Mouse (Mus musculus): ENCODE data around the gene Ppm1g.

The Ppm1g gene

DNA sequence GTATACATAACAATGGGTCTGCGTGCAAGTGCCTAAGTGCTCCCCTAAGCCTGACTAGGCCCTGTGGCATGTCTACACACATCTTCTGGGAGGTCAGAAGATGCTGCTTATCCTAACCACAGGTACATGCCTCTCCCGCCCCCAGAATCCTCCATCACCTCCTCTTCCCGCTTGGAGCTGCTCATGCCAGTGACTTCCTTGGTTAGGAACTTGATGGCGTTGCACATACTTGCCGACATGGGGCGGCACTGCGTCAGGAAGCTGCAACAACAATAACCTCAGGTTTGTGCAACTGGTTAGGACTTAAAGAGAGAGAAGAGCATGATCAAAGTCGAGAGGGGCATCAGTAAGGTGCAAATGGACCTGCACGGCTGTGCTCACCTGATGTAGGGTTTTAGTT lies 30.3 kb downstream of the Ppm1g start:
- no peak for DNase-seq

DNA sequence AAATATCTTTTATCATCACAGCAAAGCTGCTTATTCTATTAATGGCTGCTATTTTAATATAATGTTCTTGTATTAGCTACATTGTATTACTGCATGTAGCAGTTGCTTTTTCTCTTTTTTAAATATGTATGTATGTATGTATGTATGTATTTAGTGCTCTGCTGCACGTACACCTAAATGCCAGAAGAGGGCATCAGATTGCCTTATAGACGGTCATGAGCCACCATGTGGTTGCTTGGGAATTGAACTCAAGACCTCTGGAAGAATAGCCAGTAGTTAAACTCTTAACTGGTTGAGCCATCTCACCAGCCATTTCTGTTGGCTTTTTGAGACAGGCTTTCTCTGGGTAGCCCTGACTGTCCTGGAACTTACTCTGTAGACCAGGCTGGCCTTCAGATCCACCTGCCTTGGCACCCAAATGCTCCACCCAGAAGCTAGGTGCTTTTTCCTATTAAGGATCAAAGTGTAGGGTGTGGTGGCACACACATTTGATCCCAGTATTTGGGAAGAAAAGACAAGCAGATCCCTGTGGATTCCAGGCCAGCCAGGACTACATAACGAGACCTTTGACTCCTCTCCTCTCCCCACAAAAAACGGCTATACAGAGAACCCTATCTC lies 32.2 kb downstream of the Ppm1g start:
- DNase-seq: no peak

DNA sequence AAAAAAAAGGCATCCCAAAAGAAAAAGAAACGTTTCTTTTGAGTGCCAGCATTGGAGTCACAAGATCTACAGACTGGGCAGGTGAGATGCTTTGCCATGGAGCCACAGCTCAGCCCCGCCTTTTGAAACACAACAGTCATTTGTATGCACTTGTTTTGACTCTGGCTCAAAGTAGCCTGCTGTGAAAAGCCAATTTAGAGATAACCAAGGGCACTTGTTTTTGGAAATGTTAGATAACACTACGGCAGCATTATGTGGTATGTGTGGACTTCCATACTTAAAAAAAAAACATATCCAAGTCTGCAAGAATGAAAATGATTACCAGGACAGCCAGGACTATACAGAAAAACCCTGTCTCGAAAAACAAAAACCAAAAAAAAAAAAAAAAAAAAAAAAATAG lies 36.8 kb downstream of the Ppm1g start:
- DNase-seq: no peak

DNA sequence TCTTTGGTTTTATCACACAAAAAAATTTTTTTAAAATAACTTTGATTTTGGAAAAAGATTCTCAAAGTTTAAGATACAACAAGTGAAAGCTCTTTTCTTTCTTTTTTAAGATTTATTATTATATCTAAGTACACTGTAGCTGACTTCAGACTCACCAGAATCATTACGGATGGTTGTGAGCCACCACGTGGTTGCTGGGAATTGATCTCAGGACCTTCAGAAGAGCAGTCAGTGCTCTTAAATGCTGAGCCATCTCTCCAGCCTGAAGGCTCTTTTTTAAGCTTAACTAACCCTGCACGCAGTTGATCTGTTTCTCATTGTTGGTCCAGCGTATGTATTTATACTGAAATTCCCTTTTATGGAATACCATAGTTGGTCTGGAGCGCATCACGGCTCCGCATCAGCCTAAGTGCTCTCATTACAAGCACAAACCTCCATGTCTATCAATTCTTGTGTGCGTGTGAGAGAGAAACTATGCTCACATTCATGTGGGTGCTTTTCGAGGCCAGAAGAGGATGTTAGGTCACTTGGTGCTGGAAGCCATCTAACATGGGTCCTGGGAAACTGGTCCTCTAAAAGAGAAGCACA lies 39.2 kb downstream of the Ppm1g start:
- DNase-seq: no peak

DNA sequence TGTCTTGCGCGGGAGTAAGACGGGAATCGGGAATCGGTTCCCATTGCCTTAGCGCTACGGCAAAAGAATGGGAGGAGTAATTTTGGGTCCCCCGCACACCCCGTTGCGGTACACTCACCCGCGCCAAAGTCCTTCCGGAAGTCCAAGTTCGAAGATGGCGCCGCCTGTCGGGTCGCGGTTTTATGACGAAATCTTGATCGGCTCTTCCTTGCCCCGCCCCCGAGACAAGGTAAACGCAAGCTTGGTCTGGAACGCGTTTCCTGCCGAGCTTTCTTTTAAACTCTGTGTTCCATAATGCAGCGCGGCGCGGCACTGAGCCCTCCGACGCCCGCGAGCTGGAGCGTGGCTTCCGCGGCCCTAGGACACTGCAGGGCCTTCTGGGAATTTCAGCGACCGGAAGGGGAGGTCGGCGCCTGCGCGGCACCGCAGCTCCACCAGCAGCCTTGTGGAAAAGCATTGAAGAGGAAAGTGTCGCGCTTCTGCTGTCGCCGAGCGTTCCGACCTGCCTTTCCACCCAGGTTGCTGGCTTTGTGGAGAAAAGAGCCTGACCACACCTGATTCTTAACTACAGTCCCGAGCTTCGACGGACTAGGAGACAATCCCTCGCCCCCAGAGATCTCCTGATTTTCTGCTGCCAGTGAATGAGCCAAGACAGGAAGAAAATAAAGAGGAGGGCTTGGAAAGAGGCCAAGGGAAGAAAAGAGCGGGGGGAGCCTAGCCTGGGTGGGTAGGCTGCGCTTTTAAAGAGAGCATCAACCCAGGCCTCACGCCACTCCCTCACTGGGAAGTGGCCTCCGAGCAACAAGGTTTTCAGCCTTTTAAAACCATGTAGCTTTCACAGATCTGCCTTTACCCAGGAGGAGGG lies 40.5 kb downstream of the Ppm1g start, which contains the start of the genes Gm29609 and Gtf3c2:
TSS of gene Gm29609 (minus strand) at position 146 of the 865 bp plus-strand sequence.
TSS of gene Gtf3c2 (minus strand) at position 379 of the 865 bp plus-strand sequence.
- DNase-seq: peak; percentile 97

DNA sequence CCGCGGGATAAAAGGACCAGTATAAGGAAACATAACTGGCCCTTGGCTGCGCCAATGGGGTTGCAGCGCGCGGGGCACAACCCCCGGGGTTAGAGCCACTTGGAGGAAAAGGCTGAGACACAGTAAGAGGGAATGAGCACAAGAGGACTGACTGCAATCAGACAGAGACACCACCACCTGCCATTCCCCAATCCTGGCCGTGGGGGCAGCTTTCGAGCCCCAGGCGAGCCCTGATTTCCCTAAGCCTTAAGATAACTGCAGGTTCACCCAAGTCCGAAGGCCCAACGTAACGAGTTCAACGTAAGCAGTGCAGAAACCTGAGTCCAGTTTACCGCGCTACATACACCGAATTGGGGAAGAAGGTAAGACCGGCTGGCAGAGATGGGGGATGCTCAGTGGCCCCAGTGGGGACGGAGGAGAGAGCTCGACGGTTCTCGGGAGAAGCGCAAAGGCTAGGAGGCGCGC lies 41.2 kb downstream of the Ppm1g start:
- no peak for DNase-seq

DNA sequence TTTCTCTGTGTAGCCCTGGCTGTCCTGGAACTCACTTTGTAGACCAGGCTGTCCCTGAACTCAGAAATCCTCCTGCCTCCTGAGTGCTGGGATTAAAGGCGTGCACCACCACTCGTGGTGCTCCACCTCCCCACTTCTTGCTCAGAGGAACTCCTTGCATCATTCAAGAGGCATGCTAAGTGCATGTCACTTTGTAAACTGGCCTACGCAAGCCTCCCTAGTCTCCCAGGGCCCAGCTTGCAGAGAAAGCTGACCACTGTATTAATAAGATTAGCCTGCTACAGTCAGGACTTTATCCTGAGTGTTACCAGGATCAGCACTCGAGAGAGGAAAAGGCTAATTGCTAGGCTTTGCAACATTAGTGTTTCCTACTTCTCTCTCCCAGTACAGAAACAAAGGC lies 51.9 kb downstream of the Ppm1g start:
- DNase-seq: no peak

DNA sequence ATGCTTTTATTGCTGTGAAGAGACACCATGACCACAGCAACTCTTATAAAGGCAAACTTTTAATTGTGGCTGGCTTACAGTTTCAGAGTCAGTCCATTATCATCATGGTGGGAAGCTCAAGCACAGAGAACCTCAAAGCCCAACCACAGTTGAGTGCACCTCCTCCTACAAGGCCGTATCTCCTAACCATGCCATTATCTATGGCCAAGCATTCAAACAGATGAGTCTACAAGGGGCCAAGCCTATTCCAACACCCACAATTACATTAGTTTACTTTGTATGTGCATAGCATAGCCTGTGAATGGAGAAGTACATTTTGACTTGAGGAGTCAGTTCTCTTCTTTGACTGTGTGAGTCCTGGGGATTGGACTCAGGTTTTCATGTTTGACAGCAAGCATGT lies 55.6 kb downstream of the Ppm1g start:
- DNase-seq: no peak

DNA sequence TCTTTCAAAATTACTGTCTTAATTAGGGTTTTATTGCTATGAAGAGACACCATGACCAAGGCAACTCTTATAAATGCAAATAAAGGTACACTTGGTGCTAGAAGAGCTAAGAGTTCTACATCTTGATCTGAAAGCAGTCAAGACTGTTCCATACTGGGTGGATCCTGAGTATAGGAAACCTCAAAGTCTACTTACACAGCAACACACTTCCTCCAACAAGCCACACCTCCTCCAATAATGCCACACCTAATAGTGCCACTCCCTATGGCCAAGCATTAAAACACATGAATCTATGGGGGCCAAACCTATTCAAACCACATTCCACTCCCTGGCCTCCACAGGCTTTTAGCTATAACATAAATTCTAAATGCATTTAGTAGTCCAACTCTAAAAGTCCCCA lies 58.0 kb downstream of the Ppm1g start:
- DNase-seq: no peak

DNA sequence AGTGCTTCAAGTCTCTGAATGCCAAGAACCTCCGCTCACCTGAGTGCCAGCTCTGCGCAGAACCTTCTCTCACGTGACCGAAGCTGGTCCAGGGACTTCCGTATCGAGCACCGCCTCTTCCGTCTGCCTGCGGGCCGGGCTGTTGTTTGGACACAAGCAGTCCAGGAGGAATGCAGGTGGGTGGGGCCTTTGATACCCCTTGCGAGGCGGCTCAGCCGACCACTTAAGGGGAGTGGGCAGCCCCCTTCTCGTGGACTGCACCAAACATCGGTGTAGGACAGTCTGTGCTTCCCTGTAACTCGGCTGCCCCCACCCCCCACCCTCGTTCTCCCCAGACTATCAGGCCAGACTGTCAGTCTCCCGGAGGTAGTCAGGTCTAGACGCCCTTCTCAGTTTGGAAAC lies 66.3 kb downstream of the Ppm1g start, which contains the start of gene Mpv17:
TSS of gene Mpv17 (minus strand) at position 100 of the 402 bp plus-strand sequence.
- DNase-seq: peak; percentile 68

DNA sequence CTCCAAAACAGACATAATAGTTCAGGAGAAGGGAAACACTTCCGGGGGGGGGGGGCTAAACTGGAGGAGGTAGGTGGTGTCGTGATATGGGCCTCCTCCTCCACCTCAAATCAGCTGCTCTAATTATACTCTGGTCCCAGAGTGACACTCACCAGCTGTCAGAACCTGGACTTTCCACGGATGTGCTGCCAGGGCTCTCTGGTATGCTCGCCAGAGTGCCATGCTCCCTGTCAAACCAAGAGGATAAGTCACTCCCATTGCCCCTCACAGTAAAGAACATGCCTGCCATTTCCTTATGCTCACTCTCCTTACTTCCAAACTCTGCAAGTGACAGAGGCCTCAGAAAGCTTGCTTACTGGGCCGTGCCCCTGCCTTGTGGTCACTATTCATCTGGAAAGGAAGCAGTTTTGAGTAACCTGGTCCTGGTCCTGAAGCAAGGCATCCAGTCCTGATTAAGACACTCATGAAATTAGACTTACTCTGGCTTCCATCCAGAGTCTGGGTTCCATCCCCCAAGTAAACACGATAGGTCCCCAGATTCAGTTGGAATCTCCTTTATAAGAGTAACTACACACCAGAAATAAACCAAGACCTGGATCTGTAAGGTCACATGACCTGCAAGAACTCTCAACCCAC lies 66.9 kb downstream of the Ppm1g start:
- DNase-seq: no peak
